Mouse (Mus musculus) embryo, embryonic 9.5 days (tissue): Measurements from ENCODE around the gene Egf.

Experiments used
- DNase-seq: peaks from one replicate; pipeline ENCODE4 v3.0.0-alpha.2; 2017; ENCODE audit errors: extremely low spot score

The Egf gene

DNA sequence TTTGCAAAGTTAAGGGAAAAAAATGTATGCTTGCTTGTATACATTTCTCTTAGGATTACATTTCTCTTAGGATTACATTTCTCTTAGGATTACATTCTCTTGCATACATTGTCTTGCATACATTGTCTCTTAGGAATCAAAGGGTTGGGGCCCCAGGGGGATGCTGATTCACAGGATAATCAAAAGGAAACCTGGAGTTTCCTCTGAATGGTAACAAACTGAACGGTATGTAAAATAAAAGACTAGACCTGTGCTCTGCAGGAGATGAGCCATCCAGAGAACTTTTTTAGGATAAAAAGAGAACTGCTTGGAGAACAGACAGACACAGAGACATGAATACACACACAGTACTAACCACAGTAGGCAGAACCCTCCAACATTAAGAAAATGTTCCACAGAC is 104.2 kb downstream of the Egf start:
- no peak for DNase-seq

DNA sequence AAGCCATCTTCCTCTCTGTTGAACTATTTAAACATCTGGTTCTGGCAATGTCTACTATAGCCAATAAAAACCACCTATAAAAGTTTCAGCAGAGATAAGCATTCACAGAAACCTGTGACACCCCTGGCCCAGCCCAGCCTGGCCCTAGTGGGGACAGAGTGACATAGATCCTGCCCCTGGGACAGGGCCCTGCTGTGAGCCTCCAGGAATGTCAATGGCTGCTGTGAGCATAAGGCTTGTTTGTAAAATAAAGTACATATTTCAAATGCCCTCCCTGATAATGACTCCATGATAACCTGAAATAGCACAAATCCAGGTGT is 104.9 kb downstream of the Egf start:
- no peak for DNase-seq

DNA sequence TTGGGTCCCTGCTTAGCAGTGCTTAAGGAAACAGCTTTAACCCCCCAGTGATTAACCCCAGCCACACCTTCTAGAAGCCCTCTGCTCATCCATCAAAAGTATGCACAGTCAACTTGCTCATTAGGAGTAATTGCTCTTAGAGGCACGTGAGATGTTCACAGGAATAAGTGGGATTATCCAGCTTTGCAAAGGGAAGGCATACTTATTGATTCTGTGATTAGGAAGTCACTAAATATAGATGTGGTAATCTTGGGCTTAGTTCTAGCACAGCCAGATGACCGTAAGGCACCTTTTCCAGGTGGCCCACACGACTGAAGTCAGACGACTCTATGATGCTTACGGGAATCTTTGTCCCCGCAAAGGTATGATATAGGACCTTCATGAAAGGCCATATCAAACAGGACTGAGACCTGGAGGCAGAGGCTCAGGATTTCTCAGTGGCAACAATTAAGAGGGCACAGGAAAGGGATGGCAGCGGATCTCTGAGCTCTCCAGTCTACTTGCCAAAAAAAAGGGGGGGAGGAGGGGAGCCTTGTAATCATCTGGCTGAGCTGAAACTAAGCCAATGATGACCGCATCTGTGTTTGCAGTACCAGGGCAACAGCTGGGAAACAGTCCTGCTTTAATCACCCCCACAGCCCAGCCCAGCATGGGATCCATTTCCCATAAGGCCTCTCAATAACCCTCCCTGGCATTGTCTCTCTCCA is 105.4 kb downstream of the Egf start:
- no peak for DNase-seq

DNA sequence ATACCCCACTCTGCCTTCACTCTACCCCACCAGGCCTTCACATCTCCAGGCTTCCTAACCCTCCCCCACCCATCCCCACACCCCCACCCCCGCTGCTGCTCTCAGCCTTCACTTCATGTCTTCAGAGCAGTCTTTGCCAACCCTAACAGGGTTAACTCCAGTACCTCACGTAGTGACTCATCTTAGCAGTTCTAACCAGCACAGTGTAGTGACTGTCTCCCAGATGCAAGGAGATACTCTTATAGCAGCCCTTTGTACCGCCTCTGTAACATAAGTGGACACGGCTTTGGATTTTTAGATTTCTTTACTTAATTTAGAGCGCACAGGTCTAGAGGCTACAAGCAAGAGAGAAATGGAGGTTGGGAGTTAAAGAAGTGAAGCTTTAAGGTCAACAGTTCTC is 106.5 kb downstream of the Egf start:
- DNase-seq = no peak

DNA sequence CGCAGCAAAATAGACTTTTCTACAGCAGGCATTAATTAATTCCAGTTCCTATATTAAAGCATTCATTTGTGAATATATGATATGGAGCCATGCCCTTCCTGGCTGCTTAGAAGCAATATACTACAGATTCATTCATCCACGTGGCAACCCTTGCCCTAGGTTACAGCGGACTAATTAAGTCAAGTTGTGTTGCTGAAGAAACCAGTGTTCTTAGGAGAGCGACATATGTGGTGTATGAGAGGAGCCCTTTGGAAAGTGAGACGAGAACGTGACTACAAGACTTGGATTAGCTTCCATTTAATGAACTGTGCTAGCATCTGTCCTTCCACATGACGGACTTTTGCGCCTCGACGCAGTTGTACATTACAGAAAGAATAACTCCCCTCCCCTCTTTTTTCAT is 107.8 kb downstream of the Egf start:
- DNase-seq = no peak

DNA sequence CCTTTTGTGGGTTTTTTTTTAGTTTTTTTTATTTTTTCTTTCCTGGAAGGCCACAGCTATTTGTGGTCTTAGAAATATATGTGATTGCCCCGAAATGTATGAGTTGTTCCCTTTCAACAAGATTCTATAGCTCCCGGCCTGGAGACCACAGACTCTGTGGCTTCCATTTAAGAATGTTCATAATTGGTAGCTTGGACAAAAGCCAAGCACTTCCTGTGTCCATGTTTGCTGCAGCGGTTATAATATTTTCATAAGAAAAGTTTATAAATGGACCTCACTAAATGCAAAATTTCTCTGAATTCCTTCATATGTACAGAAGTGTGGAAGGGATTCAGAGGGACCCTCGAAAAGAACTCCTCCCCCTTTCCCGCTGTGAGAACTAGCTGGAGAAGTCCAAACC is 108.3 kb downstream of the Egf start:
- DNase-seq = no peak

DNA sequence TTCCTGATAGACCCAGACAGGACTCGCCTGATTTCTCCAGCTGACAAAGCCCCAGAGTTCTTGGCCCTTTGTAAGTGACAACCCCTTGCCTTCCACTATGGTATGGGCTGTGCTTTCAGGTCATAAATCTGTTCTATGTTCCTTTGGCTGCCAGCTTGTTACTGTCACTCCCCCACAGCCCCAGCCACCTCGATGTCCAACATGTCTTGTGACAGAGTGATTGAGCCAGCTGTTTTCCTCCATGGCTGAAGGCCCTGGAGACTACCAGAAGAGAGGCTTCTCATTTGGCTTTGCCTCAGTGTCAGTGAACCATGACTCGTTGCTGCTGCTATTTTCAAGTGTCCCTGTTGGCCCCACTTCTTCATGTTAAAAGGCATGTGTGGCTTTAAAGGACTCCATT is 109.7 kb downstream of the Egf start:
- no peak for DNase-seq

DNA sequence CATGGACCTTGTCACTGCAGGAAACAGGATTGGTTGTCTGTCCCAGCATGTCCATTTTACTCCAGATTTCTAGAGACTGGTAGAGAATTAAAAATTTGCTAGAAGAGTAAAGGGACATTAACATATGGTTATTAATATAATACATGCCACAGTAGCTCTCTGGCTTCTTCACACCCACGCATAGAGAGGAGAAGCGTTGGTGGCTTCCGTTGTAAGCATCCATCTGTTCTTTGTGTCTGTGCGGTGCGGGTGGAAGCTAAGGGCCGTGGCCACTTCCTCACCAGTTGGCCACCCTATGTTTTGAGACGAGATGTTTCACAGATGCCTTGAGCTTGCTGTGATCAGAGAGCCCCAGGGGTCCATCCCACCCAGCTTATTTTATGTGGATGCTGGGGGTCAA is 113.5 kb downstream of the Egf start:
- no peak for DNase-seq

DNA sequence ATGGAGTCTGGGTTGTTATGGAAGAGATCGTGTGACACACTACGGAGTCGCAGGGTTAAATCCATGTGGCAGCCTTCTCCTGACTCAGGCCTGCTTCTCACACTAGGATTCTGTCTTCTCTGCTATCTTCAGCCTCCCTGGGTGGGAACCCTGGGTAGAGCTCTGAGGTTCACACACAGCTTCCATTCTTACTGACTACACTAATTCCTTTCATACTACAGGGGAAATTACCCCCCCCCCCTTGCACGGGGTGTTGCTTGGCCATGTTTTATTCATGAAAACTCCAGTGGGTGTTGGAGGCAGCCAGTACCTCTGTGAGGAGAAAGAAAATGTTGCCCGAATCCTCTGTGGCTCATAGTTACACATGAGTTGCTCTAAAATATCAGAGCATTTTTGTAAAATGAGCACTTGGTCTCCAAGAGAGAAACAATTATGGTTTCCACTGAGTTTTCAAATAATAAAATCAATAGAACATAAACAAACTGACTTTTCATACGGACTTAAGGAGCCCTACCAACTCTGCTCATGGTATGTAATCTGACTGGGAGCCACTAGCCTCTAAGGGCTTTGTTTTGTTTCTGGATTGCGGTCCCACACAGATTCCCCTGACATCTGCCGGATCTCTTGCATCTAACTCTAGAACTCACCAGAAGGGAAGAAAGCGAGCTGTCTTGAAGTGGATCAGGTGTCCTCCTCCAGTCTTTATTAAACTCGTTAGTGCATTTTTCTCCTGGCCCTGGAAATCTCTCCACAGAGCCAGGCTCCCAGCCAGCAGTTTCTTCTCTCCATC is 114.7 kb downstream of the Egf start:
- no peak for DNase-seq

DNA sequence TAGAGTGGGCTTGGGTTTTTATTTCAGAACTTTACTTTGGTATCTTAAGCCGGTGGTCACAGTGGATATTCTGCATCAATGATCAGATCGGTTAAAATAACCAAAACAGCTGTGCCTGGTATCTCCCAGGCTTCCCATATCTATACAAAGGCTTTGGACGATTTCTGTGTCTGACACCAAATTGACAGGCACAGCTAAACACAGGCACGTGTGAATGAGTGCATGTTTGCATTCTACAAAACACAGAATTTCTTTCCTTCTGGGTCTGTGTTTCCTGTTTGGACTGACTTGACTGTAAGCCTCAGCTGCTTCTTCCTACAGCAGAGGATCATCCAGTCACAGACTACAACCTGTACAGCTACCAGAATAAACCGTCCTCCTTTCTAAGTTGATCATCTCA is 115.4 kb downstream of the Egf start:
- DNase-seq = no peak

DNA sequence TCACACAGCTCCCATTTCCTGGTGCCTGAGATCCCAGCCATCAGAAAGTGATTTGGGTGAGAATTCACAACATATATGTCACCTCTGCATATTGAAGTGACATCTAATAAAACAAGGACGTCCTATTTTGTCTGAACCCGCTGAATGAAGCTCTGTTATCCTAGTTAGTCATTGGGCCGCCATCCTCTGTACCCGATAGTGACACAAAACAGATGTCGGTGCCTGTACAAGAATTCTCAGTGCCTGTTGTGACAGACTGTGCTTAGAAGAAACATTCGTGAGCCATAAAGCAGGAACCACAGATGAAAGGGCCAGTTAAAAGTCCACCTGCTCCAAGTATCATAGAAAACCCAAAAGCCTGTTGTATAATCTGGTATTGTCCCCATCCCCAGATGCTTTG is 117.7 kb downstream of the Egf start:
- no peak for DNase-seq

DNA sequence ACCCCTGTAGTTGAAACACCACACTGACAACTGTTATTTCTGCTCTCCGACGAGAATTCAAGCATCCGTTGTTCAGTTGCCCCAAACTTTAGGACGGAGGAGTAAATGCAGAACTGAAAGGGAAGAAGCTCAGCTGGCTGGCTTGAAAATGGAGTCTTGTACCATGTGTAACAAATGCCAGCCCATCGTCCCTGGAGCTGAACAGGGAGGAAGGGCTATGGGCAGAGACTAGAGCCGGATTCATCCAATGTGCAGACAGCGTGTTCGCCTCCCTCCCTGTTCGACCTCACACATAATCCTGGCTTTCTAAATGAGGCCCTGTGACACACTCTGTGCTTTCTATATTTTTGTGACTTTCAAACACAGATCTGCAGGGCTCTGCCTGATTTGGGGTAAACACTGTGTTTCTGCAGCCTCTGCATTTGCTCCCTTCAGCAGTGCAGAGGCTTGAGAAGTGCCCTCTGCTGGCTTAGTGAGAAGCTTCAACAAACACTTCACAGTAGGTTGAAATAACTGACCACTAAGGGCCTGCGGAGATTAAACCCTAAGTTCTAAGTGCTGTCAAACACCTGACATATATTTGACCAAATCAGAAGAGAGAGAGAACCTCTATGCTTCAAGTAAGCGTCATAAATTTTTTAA is 120.7 kb downstream of the Egf start:
- DNase-seq = no peak

DNA sequence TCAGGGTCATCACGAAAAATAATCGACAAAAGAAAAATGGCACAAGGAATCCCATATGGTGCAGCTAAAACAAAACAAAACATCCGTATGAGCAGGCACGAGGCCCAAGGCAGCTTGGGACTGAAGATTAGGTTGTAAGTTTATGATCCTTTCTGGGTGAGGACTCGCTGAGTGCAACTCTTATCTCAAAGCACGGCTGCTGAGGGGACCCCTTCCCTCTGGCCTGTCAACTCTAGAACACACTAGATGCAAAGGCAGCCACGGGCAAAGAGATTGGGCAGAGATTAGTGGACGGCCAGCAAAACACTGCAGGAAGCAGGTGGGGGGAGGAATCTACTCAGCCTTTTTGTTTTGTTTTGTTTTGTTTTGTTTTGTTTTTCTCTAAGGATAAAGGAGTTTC is 121.6 kb downstream of the Egf start:
- no peak for DNase-seq

DNA sequence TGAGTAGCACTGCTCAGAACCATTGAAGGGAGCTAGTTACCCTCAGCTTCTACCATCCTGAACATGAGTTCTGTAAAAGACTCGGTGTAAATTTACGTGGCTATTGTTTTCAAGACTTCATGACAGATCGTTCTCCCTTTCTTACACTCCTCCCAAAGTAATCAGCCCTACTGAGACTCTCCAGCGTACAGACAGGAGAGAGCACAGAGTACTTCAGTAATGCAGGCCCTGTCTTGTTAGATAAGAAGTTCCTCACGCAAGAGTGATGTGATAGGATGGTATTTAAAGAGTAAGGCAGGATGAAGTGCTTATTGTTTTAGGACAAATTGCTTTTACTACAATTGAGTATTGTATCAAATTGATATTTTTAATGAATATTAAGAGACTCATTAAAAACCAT is 123.3 kb downstream of the Egf start:
- no peak for DNase-seq

DNA sequence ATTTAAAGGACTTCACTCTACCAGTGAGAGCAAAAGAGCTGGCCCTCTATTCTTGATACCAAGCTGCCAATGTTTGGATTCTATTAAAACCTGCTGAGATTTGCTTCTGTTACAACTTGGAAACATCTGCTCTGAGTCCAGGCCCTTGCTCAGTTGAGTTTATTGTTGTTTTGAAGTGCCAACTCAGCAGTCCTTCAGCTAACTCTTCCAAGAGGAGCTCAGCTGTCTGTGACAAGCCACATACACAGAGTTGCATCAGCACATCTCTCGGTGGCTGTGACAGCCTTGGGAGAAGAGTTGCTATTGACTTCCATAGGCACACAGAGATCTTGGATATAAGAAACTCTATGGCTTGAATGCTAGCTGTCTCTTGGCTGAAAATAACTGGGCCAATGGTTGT is 124.1 kb downstream of the Egf start:
- no peak for DNase-seq
